Mouse (Mus musculus) cerebellum, postnatal 4 days (tissue): ENCODE results near the gene Tsc22d1.

ENCODE experiments used
- DNase-seq, 2 experiments: peaks; one replicate each; pipeline ENCODE4 v3.0.0; 2022; ENCODE audit warnings: low spot score in 2 of 2, mixed read lengths in 1 of 2

Tsc22d1 gene

DNA sequence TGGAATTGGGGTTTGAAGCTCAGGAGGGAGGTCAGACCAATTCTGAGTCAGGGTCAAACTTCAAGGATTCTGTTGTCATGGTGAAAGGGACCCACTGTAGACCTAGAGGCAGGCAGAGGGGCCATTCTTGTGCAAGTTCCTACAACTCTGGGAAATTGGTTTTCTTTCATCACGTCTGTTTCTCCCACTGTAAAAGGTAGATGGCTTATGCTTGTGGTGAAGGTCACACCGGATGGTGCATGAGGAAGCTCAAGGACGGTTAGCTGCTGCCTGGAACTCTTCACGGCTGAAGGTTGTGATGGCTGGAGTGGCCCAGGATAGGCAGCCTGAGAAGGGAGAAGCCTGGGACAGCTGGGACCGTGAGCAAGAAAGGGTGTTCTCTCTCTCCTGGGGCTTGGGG, 103.5 kb downstream of the Tsc22d1 start:
- no peak for DNase-seq

DNA sequence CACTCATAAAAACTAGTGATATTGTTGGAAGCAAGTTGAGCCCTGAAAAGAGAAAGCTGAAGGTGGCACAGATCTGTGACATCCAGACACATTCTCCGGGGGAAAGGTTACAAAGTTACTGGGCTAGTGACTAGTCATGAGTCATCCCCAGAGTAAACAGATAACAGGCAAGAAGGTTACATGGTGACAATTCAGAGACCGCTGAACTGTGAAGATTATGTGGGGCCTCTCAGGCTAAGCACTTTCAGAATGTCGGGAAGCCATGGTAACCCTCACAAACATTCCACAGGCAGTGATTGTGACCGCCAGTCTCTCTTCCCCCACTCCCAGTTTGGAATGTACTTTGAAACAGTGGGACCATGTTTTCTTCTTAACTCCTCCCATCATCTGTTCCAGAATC, 105.8 kb downstream of the Tsc22d1 start:
- DNase-seq = no peak

DNA sequence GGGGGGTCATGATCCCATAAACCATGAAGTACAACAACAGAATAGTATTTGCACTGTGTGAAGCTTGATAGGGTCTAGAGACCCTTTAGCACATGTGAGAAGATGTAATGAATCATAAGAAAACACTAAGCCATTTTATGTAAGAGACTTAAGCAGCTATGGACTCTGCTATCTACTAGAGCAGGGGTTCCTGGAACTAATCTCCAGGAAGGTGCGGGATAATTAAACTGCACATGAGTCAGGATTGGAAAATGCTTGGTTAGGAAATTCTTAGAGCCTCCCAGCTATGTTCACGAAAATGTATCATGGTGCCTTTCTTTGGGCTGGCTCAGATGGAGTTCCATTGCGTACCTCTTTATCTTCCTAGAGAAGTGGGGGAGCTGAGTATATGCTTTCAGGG, 106.5 kb downstream of the Tsc22d1 start:
- no peak for DNase-seq

DNA sequence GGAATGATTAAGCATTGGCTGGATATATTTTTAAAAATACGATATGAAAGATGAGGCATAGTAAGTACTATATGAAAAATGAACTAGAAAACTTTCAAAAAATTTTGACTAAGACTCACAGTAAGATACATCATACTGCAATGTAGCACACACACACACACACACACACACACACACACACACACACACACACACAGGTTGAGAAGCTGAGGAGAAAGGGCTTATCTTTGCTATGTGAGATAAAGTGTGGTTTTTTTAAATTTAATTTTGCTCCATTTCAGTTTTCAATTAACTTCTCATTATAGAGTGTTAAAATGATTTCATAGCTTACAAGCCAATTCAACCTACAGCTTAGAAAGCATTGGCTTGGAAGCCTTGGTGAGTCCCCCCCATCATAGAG, 108.6 kb downstream of the Tsc22d1 start:
- no peak for DNase-seq

DNA sequence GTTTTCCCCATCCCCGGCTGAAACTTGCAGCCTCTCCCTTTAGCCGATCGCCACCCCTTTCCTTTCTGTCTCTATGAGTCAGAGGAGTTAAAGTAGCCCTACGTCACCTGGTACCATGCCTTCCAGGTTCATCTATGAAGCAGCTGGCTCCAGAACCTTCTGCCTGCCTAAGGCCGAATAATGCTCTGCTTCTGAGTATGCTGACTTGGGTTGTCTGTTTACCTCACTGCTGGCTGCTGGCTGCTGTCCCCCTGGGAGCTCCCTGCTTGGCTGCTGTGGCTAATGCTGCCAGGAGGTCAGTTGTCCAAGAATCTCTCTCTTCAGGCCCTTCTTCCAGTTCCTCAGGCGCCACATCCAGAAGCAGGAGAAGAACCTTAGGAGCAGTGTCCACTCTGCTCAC, 111.7 kb downstream of the Tsc22d1 start:
- DNase-seq = no peak

DNA sequence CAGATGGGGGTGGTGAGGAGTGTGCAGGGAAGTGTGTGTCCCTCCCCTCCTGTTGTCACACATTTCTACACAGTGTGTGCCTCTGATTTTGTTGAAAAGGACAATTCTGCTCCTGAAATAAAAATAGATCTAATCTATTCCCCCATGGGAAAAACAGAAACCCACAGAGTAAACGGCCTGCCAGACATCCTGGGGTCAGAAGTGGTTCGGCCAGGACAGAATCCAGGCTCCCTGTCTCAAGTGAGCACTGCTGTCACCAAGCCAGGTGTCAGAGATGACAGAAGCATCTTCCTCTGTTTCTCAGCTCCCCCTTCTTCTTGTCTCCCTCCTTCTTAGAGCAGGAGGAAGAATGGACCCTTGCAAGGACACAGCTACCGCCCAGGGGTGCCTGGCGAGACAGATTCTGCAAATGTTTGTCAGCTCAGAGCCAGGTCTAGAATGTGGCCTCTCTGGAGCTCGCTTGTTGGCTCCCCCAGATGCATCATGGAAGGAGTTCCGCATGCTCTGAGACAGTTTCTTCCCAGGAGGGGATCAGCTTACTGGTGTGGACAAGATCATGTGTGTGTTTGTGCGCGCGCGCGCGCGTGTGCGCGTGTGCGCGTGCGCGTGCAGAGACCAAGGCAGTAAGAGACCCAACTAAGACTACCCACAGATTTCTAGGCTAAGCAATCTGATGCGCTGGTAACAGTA, 112.4 kb downstream of the Tsc22d1 start:
- no peak for DNase-seq

DNA sequence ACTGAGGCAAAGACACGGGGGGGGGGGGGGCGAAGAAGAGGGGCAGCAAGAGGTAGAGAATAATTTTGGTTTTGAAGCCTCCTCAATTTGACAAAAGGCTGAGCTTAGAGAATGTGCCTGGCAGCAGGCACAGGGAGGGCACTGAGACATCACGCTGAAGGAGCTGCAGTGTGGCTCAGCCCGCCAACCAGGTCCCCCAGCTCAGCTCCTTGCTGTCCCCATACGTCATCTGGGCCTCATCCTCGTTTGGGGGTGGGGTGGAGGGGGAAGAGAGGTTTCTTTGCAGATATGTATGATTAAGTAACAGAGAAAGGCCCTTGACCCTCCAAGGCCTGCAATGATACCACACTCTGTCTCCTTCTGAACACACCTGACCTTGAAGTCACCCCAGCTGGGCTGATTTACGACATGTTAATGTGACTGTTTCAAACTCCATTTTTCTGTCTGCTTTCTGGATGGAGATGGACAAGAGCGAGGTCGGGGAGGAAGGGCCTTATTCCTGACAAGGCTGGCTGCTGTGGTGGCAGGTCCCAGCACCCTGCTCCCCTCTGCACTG, 113.1 kb downstream of the Tsc22d1 start:
- DNase-seq = no peak

DNA sequence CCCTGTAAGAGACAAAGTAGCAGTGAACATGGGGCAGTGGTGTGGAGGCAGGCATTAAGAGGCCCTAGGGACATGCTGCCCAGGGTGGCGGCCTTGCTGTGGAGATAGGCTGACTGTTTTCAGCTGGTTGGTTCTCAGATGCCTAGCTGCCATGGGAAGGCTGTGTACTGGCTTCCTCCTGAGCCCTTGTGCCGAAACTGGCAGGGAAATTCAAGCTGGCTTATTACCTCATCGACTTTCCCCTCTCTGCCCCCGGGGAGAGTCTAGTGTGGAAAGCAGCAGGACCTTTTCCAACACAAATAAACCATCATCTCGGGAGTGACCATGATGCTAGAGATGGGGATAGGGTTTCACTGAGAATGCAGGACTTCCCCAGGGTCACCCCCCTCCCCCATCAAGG, 113.9 kb downstream of the Tsc22d1 start:
- DNase-seq = no peak

DNA sequence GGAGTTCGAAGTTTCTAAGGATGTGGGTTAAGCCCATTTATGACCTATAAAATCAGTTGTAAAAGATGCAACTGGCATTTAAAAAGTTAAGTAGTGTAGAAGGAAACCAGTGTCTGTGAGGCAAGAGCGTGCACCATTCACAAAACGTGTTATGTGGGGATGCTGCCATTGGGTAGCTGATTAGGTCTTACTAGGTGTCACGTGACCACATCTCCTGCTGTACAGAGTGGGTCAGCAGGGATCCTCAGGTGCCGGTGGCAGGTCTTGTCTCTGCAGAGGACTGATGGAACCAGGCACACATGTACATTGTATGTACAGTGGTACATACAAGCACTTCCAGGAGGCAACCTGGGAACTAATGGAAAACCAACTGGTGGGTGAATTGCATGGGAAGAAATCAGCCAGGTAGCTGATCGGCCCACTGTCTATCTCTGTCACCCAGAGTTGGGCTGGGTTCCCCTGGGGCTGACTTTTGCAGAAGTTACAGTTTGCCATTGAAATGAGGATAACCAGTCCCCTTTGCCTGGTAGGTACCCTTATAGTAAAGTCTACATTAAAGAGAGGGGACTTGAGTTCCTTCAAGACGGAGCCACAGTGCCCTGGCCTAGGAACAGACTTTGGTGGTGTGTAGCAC, 116.4 kb downstream of the Tsc22d1 start:
- no peak for DNase-seq

DNA sequence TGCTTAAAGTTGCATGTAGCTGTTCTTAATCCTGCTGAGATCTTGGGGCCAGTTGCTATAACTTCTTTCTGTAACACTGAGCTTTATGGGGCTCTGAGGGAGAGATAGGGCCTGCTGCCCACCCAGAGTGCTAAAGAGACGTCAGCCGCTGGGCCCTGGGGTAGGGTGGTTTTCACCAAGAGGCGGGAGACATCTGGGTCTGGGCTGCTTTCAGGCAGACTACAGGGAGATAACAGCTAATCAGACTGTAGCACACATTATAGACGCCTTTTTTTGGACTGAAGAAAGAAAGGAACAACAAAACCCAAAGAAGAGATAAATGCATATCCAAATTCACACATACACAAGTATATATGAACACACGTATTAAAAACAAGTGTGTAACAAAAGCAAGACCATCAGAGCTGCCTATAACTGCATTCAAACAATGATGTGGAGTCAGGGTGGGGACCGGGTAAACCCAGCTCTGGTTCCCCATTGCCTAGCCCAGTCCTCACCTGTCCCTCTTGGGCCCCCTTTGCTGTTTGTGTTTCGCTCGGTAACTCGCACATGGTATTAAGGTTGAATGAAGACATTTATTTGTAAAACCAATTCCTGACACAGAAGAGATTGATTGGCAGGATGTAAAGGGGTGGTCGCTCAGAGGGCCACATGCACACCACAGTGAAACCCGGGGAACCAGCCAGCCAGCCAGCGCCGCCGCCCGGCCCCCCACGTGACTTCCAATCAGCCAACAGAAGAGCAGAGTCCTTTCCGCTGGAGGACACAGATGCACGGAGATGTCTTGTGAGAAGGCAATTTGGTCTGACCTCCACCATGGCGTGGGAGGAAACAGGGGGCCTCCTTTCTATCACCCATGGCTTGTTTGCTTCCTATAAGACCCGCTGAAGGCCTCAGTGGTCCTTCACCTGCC, 117.8 kb downstream of the Tsc22d1 start:
- peak; percentile 42 to 60 for DNase-seq

DNA sequence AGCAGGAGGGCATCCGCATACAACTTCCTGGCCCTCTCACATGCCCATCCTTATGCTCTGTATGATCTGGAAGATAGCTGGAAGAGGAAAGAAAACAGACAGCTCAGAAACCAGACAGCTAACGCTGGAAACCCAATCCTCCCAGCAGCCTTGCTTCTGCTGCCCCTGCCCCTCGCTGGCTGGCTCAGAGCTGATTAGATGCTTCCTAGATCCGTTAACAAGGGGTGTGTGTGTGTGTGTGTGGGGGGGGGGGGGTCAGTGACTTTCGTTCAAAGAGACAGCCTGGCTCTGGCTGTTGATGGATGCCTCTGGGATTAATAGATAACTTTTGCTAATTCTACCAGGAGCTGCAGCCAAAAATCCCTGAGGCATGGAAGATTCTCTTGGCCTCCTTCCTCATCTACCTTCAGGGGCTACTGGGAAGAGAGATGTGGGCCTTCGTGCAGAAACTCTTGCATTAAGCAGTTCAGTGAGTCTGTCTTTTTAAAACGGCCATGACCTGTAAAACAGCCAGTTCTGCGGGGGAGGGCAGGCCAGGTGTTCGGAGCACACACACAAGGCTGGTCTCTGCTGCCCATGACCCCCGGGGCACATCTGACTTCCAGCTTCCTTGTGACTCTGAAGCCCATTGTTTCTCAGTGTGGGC, 118.5 kb downstream of the Tsc22d1 start:
- peak in 1 of 2 experiments; percentile 26 for DNase-seq

DNA sequence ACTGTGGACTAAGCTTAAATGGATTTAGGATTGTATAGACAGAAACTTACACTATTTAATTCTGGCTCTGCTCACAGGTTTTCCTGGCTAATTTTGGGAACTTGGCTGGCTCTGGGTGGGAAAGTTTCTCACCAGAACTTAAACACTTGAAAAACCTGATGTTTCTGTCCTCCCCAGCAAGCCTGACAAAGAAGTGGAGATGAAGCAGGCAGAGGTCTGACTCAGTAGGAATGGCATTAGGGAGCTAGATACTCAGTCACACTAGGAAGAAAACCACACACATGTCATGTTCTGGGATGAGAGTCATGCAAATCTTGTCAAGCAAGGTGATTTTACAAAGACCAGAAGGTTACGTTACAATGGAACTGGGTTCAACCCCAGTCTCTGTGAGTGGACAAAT, 120.3 kb downstream of the Tsc22d1 start:
- DNase-seq = no peak

DNA sequence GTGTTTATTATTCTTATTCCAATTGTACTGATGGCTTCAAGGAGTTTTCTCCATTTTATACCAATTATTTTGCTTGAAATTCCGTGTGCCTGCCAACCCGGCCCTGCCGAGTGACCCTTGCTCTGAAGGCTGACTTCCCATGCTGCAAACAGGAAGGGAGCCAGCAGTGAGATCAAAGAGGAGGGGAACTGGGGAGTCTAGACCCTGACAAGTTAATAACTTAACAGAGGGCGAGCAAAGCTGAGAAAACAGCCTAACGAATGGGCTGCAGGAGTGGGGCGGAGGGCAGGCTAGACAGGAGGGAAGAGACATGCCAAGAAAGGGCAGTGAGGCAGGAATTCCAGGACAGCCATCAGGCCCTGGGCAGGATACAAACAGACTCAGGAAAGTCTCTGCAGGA, 122.2 kb downstream of the Tsc22d1 start:
- no peak for DNase-seq

DNA sequence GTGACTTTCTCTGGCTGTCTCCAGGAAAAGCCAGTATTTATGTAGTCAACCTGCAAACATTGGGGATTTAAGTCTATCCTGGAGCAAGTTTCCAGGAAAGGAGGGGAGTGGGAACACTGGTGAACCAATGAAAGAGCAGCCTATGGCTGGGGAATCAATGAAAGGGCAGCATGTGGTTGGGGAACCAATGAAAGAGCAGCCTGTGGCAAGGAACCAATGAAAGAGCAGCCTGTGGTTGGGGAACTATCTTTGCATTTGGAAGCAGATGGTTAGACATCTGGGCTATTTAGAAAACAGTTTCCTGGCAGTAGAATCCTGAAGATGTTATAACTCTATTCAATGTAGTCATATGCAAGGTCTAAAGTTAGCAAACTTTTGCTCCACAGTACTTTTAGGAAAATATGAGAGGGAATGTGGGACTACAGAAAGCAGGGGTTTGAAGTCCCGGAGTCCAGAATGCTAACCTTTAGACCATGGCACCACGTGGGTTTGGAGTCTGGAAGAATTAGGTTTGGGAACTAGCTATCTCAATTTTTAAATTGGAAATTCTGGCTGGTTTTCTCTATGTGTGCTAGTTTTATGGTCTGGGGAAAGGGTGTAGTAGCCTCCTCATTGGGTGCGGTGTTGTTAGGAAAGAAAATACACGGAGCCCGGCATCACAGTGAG, 125.4 kb downstream of the Tsc22d1 start:
- DNase-seq = no peak

DNA sequence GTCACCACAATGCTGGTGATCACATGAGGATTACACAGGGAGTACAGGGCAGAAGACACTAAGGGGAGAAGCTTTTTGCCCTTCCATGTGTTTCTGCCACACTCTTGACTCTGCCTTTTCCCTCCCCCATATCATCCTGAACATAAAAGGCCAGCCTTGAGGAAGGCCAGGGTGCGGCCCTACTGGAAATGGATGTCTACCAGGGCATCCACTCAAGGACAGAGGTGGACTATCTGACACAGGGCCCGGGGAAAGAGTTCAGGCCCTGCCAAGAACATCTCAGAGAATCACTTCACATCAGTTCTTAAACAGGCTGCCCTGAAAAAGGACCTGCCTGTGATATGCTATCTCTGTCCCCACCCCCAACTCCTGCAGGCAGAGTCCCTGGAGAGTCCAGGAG, 126.6 kb downstream of the Tsc22d1 start:
- no peak for DNase-seq

DNA sequence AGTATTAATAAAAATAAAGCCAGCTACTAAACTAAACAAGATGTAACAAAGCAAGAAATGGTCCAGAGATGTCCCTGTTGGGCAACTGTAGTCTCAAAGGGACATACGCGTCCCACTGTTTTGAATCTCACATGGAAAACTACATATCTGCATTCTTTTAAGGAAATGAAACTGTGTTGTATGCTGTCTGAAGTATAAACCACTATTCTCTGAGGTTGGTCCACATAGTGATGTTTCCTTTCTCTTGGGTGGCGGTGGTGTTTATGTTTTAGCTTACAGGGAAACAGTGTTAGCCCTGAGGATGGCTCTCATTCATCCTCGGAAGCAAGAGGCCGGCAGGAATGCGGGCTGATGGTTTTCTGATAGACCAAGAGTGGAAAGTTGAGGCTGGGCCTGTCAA, 129.4 kb downstream of the Tsc22d1 start:
- DNase-seq = no peak

DNA sequence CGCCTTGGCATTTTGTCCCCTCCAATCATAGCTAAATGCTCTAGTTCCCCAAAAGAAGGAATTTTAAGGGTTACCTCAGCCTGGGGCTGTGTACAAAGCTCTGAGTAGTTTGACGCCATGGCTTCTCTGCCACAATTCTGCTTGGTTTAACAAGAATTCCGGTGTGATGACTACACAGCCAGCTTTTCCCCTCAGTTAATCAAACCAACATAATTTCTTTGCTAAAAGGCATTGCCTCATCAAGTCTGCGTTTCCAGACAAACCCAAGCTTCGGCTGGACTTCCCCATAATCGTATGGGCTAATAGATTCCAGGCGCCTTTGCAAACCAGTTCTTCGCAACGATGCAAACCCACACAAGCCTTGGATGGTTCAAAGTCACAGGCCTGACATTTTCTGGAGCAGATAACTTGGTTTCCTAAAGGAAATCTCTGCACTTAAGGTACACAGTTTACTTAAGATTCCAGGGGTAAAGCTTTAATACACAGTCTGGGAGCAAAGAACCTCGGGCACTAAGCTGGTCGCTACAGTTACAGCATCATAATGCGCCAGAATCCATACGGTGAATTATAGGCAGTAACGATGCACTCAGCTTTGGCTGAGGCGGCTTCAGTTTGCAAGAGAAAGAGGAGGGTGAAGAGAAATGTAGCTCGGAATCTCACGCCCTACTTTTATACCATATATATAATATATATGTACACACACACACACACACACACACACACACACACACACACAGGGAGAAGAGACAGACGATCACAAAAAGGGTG, 140.7 kb downstream of the Tsc22d1 start:
- no peak for DNase-seq

DNA sequence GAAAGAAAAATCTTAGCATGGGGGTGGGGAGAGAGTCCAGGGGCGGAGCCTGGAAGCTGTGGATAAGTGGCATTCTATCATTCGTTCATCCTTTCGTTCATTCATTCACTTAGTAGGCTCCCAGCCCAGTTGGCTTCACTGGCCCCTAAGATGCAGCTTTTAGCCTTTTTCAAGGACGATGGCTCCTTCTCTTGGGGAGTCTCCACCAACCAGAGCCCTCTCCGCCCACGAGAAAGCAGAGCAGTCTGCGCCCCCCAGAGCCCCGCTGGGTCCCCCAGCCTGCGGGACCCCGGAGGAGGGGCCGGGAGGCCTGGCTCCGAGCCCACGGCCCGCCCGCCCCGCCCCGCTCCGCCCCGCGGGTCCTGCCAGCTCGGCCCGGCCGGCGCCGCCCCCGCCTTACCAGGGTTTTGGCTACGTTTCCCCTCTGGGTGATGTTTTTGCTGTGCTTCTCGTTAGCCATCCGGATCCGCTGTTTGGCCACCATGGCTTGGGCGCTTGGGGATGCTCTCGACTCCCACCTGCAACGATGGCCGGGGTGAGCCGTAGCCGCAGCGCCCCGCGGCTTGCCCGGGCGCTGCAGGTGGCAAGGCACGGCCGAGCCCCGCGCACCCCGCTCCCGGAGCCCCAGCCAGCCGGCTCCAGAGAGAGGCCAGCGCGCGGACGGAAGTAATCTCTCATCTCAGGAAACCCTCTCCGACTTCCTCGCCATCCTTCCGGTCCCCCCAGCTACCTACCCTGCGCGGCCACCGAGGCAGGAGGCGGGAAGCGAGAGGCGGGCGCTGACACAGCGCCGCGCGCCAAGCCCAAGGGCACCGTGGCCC, 141.5 kb downstream of the Tsc22d1 start:
- DNase-seq = peak; percentile 34 to 75

DNA sequence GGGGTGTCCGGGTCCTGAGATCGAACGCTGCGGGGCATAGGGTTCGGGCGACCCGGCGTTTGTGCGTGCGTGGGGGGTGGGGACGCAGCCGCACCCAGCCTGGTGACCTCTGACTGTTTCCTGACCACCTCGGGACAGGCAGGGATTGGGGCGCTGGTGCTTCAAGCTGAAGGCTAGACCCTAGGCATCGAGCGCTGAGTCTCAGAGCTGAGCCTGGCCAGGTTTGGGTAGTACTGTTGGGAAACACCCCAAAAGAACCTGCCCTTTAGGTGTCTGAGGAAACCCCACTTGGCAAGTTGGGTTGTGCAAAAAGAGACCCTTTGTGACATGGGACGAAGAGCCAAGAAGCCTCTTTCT, 142.1 kb downstream of the Tsc22d1 start, which contains the start of gene Serp2:
Gene Serp2, minus strand, starts transcription at position 38 of the 357 bp plus-strand sequence.
- DNase-seq = no peak
